Mouse (Mus musculus) NIH3T3 (cell line): Measurements from ENCODE around the gene Prkg1.
A peak's percentile ranks its signal among the peaks of the same experiment; 100 is the strongest.

Experiments used
- DNase-seq: peaks from one replicate; pipeline ENCODE4 v3.0.0-alpha.2; 2012; ENCODE audit warnings: low read depth

Prkg1 gene

GRCm38 (mm10) chr19:31040948-31041847, 723.6 kb downstream of the Prkg1 start:
- no peak for DNase-seq

GRCm38 (mm10) chr19:31038951-31039350, 725.9 kb downstream of the Prkg1 start:
- no peak for DNase-seq

- no peak for DNase-seq
Measured at GRCm38 (mm10) chr19:31031596-31031995, 733.2 kb downstream of the Prkg1 start.

GRCm38 (mm10) chr19:31026797-31027196, 738.0 kb downstream of the Prkg1 start:
- no peak for DNase-seq

- DNase-seq: no peak
Measured at GRCm38 (mm10) chr19:31011528-31012133, 753.2 kb downstream of the Prkg1 start.

- no peak for DNase-seq
Measured at GRCm38 (mm10) chr19:30998572-30998971, 766.3 kb downstream of the Prkg1 start.

GRCm38 (mm10) chr19:30990390-30990789, 774.4 kb downstream of the Prkg1 start:
- DNase-seq: no peak

GRCm38 (mm10) chr19:30982436-30982835, 782.4 kb downstream of the Prkg1 start:
- DNase-seq: no peak

GRCm38 (mm10) chr19:30978096-30978495, 786.7 kb downstream of the Prkg1 start:
- no peak for DNase-seq

GRCm38 (mm10) chr19:30950610-30951009, 814.2 kb downstream of the Prkg1 start:
- DNase-seq: no peak

- DNase-seq: no peak
Measured at GRCm38 (mm10) chr19:30948202-30948601, 816.6 kb downstream of the Prkg1 start.

- no peak for DNase-seq
Measured at GRCm38 (mm10) chr19:30942369-30942992, 822.4 kb downstream of the Prkg1 start.

GRCm38 (mm10) chr19:30938058-30938457, 826.8 kb downstream of the Prkg1 start:
- DNase-seq: no peak

- DNase-seq: no peak
Measured at GRCm38 (mm10) chr19:30931469-30932192, 833.2 kb downstream of the Prkg1 start.

GRCm38 (mm10) chr19:30924032-30924431, 840.8 kb downstream of the Prkg1 start:
- DNase-seq: peak; percentile 33

GRCm38 (mm10) chr19:30902290-30902689, 862.5 kb downstream of the Prkg1 start:
- DNase-seq: no peak

- no peak for DNase-seq
Measured at GRCm38 (mm10) chr19:30901025-30901424, 863.8 kb downstream of the Prkg1 start.

- DNase-seq: no peak
Measured at GRCm38 (mm10) chr19:30890377-30890776, 874.5 kb downstream of the Prkg1 start.

- DNase-seq: peak; percentile 22
Measured at GRCm38 (mm10) chr19:30889851-30890250, 875.0 kb downstream of the Prkg1 start.

GRCm38 (mm10) chr19:30861441-30861840, 903.4 kb downstream of the Prkg1 start:
- DNase-seq: no peak

GRCm38 (mm10) chr19:30851023-30851422, 913.8 kb downstream of the Prkg1 start:
- DNase-seq: peak; percentile 69

GRCm38 (mm10) chr19:30844916-30845315, 919.9 kb downstream of the Prkg1 start:
- DNase-seq: peak; percentile 73
